Mouse (Mus musculus) C2C12 (cell line): ENCODE data around the gene Nkain4.

Source experiments
- CTCF ChIP-seq: IDR thresholded peaks from one replicate; pipeline ENCODE4 v1.5.1; 2011; ENCODE audit not compliant: control insufficient read depth, insufficient read depth, insufficient read length
- FOSL1 ChIP-seq: IDR thresholded peaks from one replicate; pipeline ENCODE4 v1.8.0; 2011; ENCODE audit warnings: mild to moderate bottlenecking, low read length; ENCODE audit not compliant: poor library complexity, insufficient read depth, severe bottlenecking

GRCm38 (mm10) chr2:180949947-180950346 lies 4.6 kb downstream of the Nkain4 start:
- TF ChIP-seq CTCF = no peak
- TF ChIP-seq FOSL1 = no peak
